Mouse (Mus musculus): Measurements from ENCODE around the gene Tifa.
A peak's percentile ranks its signal among the peaks of the same experiment; 100 is the strongest.

Tifa gene

GRCm38 (mm10) chr3:127827123-127827522 is 37.5 kb downstream of the Tifa start:
- DNase-seq (ENCODE audit: low read depth): no peak

GRCm38 (mm10) chr3:127830183-127830582 is 40.6 kb downstream of the Tifa start:
- no peak for DNase-seq (ENCODE audit: low read depth)

GRCm38 (mm10) chr3:127831079-127831478 is 41.5 kb downstream of the Tifa start:
- DNase-seq (ENCODE audit: low read depth): no peak

GRCm38 (mm10) chr3:127834040-127834439 is 44.4 kb downstream of the Tifa start:
- no peak for DNase-seq (ENCODE audit: low read depth)

GRCm38 (mm10) chr3:127835594-127835993 is 46.0 kb downstream of the Tifa start:
- DNase-seq (ENCODE audit: low read depth): no peak

GRCm38 (mm10) chr3:127836798-127837153 is 47.2 kb downstream of the Tifa start:
- DNase-seq (ENCODE audit: low read depth): no peak

GRCm38 (mm10) chr3:127837154-127837865 is 47.7 kb downstream of the Tifa start, which contains the start of gene Ap1ar:
Gene Ap1ar (minus strand): TSS chr3:127837523.
- peak; percentile 89 for DNase-seq (ENCODE audit: low read depth)

GRCm38 (mm10) chr3:127837972-127838644 is 48.5 kb downstream of the Tifa start:
- DNase-seq (ENCODE audit: low read depth): no peak

- no peak for DNase-seq (ENCODE audit: low read depth)
Observed at GRCm38 (mm10) chr3:127841926-127842325, 52.3 kb downstream of the Tifa start.

- no peak for DNase-seq (ENCODE audit: low read depth)
Observed at GRCm38 (mm10) chr3:127843324-127843940, 53.8 kb downstream of the Tifa start.

- no peak for DNase-seq (ENCODE audit: low read depth)
Observed at GRCm38 (mm10) chr3:127843941-127844327, 54.3 kb downstream of the Tifa start.

- no peak for DNase-seq (ENCODE audit: low read depth)
Observed at GRCm38 (mm10) chr3:127848088-127848808, 58.6 kb downstream of the Tifa start.

GRCm38 (mm10) chr3:127849922-127850321 is 60.3 kb downstream of the Tifa start:
- DNase-seq (ENCODE audit: low read depth): no peak

GRCm38 (mm10) chr3:127850776-127851646 is 61.4 kb downstream of the Tifa start:
- DNase-seq (ENCODE audit: low read depth): no peak

GRCm38 (mm10) chr3:127852722-127853121 is 63.1 kb downstream of the Tifa start:
- no peak for DNase-seq (ENCODE audit: low read depth)

- peak; percentile 44 for DNase-seq (ENCODE audit: low read depth)
Observed at GRCm38 (mm10) chr3:127853431-127854206, 64.0 kb downstream of the Tifa start.

- no peak for DNase-seq (ENCODE audit: low read depth)
Observed at GRCm38 (mm10) chr3:127861340-127861739, 71.7 kb downstream of the Tifa start.

- DNase-seq (ENCODE audit: low read depth): no peak
Observed at GRCm38 (mm10) chr3:127862479-127862878, 72.9 kb downstream of the Tifa start.

GRCm38 (mm10) chr3:127863571-127863970 is 74.0 kb downstream of the Tifa start:
- no peak for DNase-seq (ENCODE audit: low read depth)

- DNase-seq (ENCODE audit: low read depth): no peak
Observed at GRCm38 (mm10) chr3:127864242-127864641, 74.6 kb downstream of the Tifa start.
